Mouse (Mus musculus) intestine, embryonic 14.5 days (tissue): ENCODE measurements at regions not wholly inside any gene's neighbourhood (a gene's known extent, or its start where the extent isn't known, plus 50 kb on each side); places are given as distances from the start of the nearest gene placed in this dataset.

ENCODE experiments used
- ATAC-seq: fragments of 200-750 bp; cut with Nextera tagmentation; replicated peaks from 2 replicates; pipeline ENCODE4 v1.8.0; 2017; ENCODE audit warnings: low read depth, moderate number of reproducible peaks, moderate TSS enrichment, moderate library complexity; ENCODE audit not compliant: low FRiP score, low TSS enrichment
- DNase-seq: peaks from one replicate; pipeline ENCODE4 v3.0.0-alpha.2; 2018; ENCODE audit warnings: low spot score
- H3K27ac ChIP-seq: fragments of 300-500 bp; sonication (generic); 2 replicates; pipeline ENCODE4 v1.5.1; 2014; ENCODE audit warnings: low read depth, mild to moderate bottlenecking, control low read depth
- H3K27me3 ChIP-seq: fragments of 300-500 bp; sonication (generic); replicated peaks from 2 replicates; pipeline ENCODE4 v1.6.1; 2014; ENCODE audit warnings: low read length, control low read depth; ENCODE audit not compliant: control insufficient read depth, insufficient read depth
- H3K36me3 ChIP-seq: fragments of 300-500 bp; sonication (generic); 2 replicates; pipeline ENCODE4 v1.6.1; 2014; ENCODE audit warnings: low read length, control low read depth; ENCODE audit not compliant: control insufficient read depth, insufficient read depth
- H3K4me1 ChIP-seq: fragments of 300-500 bp; sonication (generic); replicated peaks from 2 replicates; pipeline ENCODE4 v1.6.1; 2014; ENCODE audit warnings: low read length, control low read depth, mixed read lengths; ENCODE audit not compliant: control insufficient read depth, insufficient read depth
- H3K4me2 ChIP-seq: fragments of 300-500 bp; sonication (generic); 2 replicates; pipeline ENCODE4 v1.6.1; 2014; ENCODE audit warnings: low read length
- H3K4me3 ChIP-seq: fragments of 300-500 bp; sonication (generic); 2 replicates; pipeline ENCODE4 v1.5.1; 2014; ENCODE audit warnings: low read depth, low read length, control low read depth, mixed read lengths
- H3K9ac ChIP-seq: fragments of 300-500 bp; sonication (generic); 2 replicates; pipeline ENCODE4 v1.6.1; 2014; ENCODE audit warnings: mild to moderate bottlenecking, low read length
- H3K9me3 ChIP-seq: fragments of 300-500 bp; sonication (generic); 2 replicates; pipeline ENCODE4 v1.6.1; 2016; ENCODE audit warnings: low read length, control low read depth; ENCODE audit not compliant: control insufficient read depth
- WGBS: fragments of 180-500 bp; shearing (Covaris S2); extraction: QIAGEN DNeasy Blood & Tissue Kit; methylation state at CpG from one replicate; pipeline ENCODE4 v1.1.7; 2014; 5-methylcytosine and 5-hydroxymethylcytosine counted together

GRCm38 (mm10) chr1:183933845-183934244 is 79.3 kb upstream of the Dusp10 start:
- 33% methylated on average over 2 of the region's 2 CpGs for WGBS

GRCm38 (mm10) chr1:183937166-183937565 is 75.9 kb upstream of the Dusp10 start:
- Histone ChIP-seq H3K27ac (no peak overlapping the region), H3K36me3 (no peaks in the 10 kb centered on the region), H3K27me3 (no peaks in the 10 kb centered on the region), H3K9ac (no peak overlapping the region), H3K4me3 (no peak overlapping the region), H3K4me2 (no peak overlapping the region), H3K4me1 (no peaks in the 10 kb centered on the region), H3K9me3 (no peaks in the 10 kb centered on the region)
- no peak for ATAC-seq
- DNase-seq, result no peak
- WGBS, result 90% methylated on average over 11 of the region's 11 CpGs

More at GRCm38 (mm10) chr1:183933845-183934244, 79.3 kb upstream of the Dusp10 start:
- Histone ChIP-seq H3K9me3 (no peaks in the 10 kb centered on the region), H3K4me3 (no peak overlapping the region), H3K9ac (no peak overlapping the region), H3K36me3 (no peaks in the 10 kb centered on the region), H3K27me3 (no peaks in the 10 kb centered on the region), H3K27ac (no peak overlapping the region), H3K4me1 (no peaks in the 10 kb centered on the region), H3K4me2 (no peak overlapping the region)
- DNase-seq, result no peak
- no peak for ATAC-seq

DNA sequence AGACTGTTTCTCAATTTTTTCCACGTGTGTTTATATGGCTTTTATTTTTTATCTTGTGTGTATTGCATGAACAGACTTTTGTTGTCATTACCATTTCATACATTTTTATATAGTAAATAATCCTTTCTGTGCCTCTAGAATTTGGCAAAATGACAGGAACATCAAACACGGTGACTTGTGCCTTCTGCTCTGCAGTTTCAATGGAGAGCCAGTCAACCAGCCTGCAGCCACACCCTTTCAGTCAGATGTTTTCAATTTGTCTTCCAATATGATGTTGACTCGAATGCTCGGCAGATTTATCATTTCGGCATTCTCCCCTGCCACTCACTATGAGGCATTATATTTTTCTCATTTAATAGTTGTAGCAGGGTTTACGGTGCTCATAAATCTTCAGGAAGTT is 74.7 kb upstream of the Dusp10 start:
- H3K4me2 ChIP-seq, result no peak overlapping the region
- H3K36me3 ChIP-seq, result no peaks in the 10 kb centered on the region
- H3K27me3 ChIP-seq, result no peaks in the 10 kb centered on the region
- H3K9me3 ChIP-seq, result no peaks in the 10 kb centered on the region
- 77% methylated on average over 6 of the region's 6 CpGs for WGBS
- no peak for DNase-seq
- no peaks in the 10 kb centered on the region for H3K4me1 ChIP-seq
- no peak overlapping the region for H3K4me3 ChIP-seq
- H3K9ac ChIP-seq, result no peak overlapping the region
- no peak overlapping the region for H3K27ac ChIP-seq
- no peak for ATAC-seq

DNA sequence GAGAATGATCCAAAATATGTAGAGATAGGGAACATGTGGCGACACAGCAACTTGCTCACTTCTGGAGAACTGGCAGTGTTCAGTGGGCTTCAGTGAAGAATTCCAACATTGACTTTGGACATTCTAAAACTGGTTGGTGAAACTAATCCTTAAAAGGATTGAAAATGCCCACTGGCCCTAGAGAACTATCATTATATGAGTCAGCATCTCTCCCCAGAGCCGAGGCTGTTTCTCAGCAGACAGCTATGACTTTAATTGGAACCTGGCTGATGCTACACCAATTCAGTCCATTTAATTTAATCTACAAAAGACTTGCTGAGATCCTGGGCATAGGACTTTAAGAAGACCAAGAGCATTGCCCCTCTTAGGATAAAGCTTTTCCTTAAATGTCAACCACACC is 72.4 kb upstream of the Dusp10 start:
- WGBS, result 78% methylated on average over 2 of the region's 2 CpGs
- no peak overlapping the region for H3K9ac ChIP-seq
- H3K27me3 ChIP-seq, result no peaks in the 10 kb centered on the region
- H3K4me2 ChIP-seq, result no peak overlapping the region
- ATAC-seq, result no peak
- H3K36me3 ChIP-seq, result no peaks in the 10 kb centered on the region
- no peak overlapping the region for H3K4me3 ChIP-seq
- no peak for DNase-seq
- H3K9me3 ChIP-seq, result no peaks in the 10 kb centered on the region
- H3K27ac ChIP-seq, result no peak overlapping the region
- H3K4me1 ChIP-seq, result no peaks in the 10 kb centered on the region

- ATAC-seq (no peak), DNase-seq (no peak)
- H3K9ac ChIP-seq, result no peak overlapping the region
- H3K4me3 ChIP-seq, result no peak overlapping the region
- H3K27ac ChIP-seq, result no peak overlapping the region
- H3K4me1 ChIP-seq, result no peaks in the 10 kb centered on the region
- H3K27me3 ChIP-seq, result no peaks in the 10 kb centered on the region
- WGBS, result 88% methylated on average over 8 of the region's 8 CpGs
- no peak overlapping the region for H3K4me2 ChIP-seq
- no peaks in the 10 kb centered on the region for H3K9me3 ChIP-seq
- H3K36me3 ChIP-seq, result no peaks in the 10 kb centered on the region
Measured at GRCm38 (mm10) chr1:183946241-183946640, 66.9 kb upstream of the Dusp10 start.

DNA sequence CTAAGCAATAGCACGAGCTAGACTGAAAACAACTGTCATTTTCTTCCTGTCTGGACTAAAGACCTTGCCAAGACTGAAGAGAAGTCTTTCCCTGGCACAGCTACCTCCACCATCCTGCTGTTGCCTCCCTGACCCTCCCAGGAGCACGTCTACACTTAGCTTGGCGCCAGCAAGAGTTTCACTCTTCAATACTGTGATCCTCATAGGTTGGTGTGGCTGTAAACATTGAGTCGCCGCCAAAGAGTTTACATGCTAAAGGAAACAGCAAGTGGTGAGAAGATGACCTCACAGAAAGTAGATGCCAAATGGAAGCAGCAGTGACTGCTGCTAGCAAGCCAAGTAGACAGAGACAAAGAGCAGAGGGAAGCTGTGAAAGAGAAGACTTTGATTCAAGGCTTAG is 66.0 kb upstream of the Dusp10 start:
- Histone ChIP-seq H3K9me3 (no peaks in the 10 kb centered on the region), H3K27ac (no peak overlapping the region), H3K9ac (no peak overlapping the region), H3K27me3 (no peaks in the 10 kb centered on the region), H3K36me3 (no peaks in the 10 kb centered on the region), H3K4me2 (no peak overlapping the region), H3K4me3 (no peak overlapping the region), H3K4me1 (no peaks in the 10 kb centered on the region)
- WGBS, result 64% methylated on average over 5 of the region's 5 CpGs
- no peak for ATAC-seq
- DNase-seq, result no peak

GRCm38 (mm10) chr1:183949205-183949604 is 63.9 kb upstream of the Dusp10 start:
- H3K4me2 ChIP-seq, result no peak overlapping the region
- no peak overlapping the region for H3K27ac ChIP-seq
- no peaks in the 10 kb centered on the region for H3K9me3 ChIP-seq
- no peak overlapping the region for H3K9ac ChIP-seq
- H3K4me1 ChIP-seq, result no peaks in the 10 kb centered on the region
- 69% methylated on average over 4 of the region's 4 CpGs for WGBS
- H3K36me3 ChIP-seq, result no peaks in the 10 kb centered on the region
- ATAC-seq (no peak), DNase-seq (no peak)
- no peak overlapping the region for H3K4me3 ChIP-seq
- no peaks in the 10 kb centered on the region for H3K27me3 ChIP-seq

GRCm38 (mm10) chr1:183954086-183954485 is 59.0 kb upstream of the Dusp10 start:
- no peak for ATAC-seq
- Histone ChIP-seq H3K4me2 (no peak overlapping the region), H3K27ac (no peak overlapping the region), H3K9ac (no peak overlapping the region), H3K4me1 (no peaks in the 10 kb centered on the region), H3K27me3 (no peaks in the 10 kb centered on the region), H3K4me3 (no peak overlapping the region), H3K36me3 (no peaks in the 10 kb centered on the region), H3K9me3 (no peaks in the 10 kb centered on the region)
- DNase-seq, result no peak
- 94% methylated on average over 2 of the region's 2 CpGs for WGBS

GRCm38 (mm10) chr1:183956391-183956790 is 56.7 kb upstream of the Dusp10 start:
- no peak overlapping the region for H3K9ac ChIP-seq
- H3K9me3 ChIP-seq, result no peaks in the 10 kb centered on the region
- H3K36me3 ChIP-seq, result no peaks in the 10 kb centered on the region
- WGBS, result 76% methylated on average over 3 of the region's 3 CpGs
- DNase-seq, result no peak
- no peak overlapping the region for H3K4me2 ChIP-seq
- H3K27me3 ChIP-seq, result no peaks in the 10 kb centered on the region
- no peaks in the 10 kb centered on the region for H3K4me1 ChIP-seq
- ATAC-seq, result no peak
- H3K4me3 ChIP-seq, result no peak overlapping the region
- no peak overlapping the region for H3K27ac ChIP-seq
